Mouse (Mus musculus) forebrain, embryonic 14.5 days (tissue): ENCODE data around the gene Aldh16a1. TPM values are rescaled to one million over a fixed set of nuclear protein-coding genes. Genes with fewer than 3 reads are reported as not detected.

ENCODE experiments used
- ATAC-seq: fragments of 200-750 bp; cut with Nextera tagmentation; 2 replicates; pipeline ENCODE4 v1.8.0; 2017; ENCODE audit warnings: mild to moderate bottlenecking, moderate library complexity
- DNase-seq: peaks from one replicate; pipeline ENCODE4 v3.0.0-alpha.2; 2015; ENCODE audit warnings: low spot score
- H3K27ac ChIP-seq: fragments of 300-500 bp; sonication (generic); 2 replicates; pipeline ENCODE4 v1.5.1; 2014; ENCODE audit warnings: low read depth, mild to moderate bottlenecking, control low read depth, low read length, moderate library complexity
- H3K27me3 ChIP-seq: fragments of 300-500 bp; sonication (generic); replicated peaks from 2 replicates; pipeline ENCODE4 v1.6.1; 2014; ENCODE audit warnings: low read length, control low read depth, mixed read lengths; ENCODE audit not compliant: control insufficient read depth, insufficient read depth
- H3K36me3 ChIP-seq: fragments of 300-500 bp; sonication (generic); 2 replicates; pipeline ENCODE4 v1.6.1; 2014; ENCODE audit warnings: low read length, control low read depth; ENCODE audit not compliant: control insufficient read depth, insufficient read depth
- H3K4me1 ChIP-seq: fragments of 300-500 bp; sonication (generic); 2 replicates; pipeline ENCODE4 v1.6.1; 2014; ENCODE audit warnings: antibody characterized with exemption, low read length, control low read depth; ENCODE audit not compliant: control insufficient read depth, insufficient read depth
- H3K4me2 ChIP-seq: fragments of 300-500 bp; sonication (generic); 2 replicates; pipeline ENCODE4 v1.6.1; 2014; ENCODE audit warnings: mild to moderate bottlenecking, control low read depth, low read length
- H3K4me3 ChIP-seq: fragments of 300-500 bp; sonication (generic); 2 replicates; pipeline ENCODE4 v1.5.1; 2014; ENCODE audit warnings: low read depth, low read length, control low read depth
- H3K9ac ChIP-seq: fragments of 300-500 bp; sonication (generic); 2 replicates; pipeline ENCODE4 v1.6.1; 2014; ENCODE audit warnings: mild to moderate bottlenecking, low read length, control low read depth, moderate library complexity
- H3K9me3 ChIP-seq: fragments of 300-500 bp; sonication (generic); replicated peaks from 2 replicates; pipeline ENCODE4 v1.6.1; 2016; ENCODE audit warnings: low read length, control low read depth, mixed read lengths; ENCODE audit not compliant: control insufficient read depth
- WGBS: fragments of 180-500 bp; shearing (Covaris S2); extraction: QIAGEN DNeasy Blood & Tissue Kit; methylation state at CpG from one replicate; pipeline ENCODE4 v1.1.7; 2014; 5-methylcytosine and 5-hydroxymethylcytosine counted together
- polyA plus RNA-seq: library from polyadenylated mRNA; unstranded; fragments of >200 nt; fragmentation: Nextera tagmentation; extraction: Ambion mirVana; gene quantifications from 2 replicates; pipeline ENCODE4 v1.2.1, GENCODE M21; 2014

Aldh16a1 gene
- polyA plus RNA-seq, 1 experiment from 2014 or later, result 26.8 TPM

GRCm38 (mm10) chr7:45137171-45138006 lies 17.0 kb downstream of the Aldh16a1 start:
- Histone ChIP-seq H3K27me3 (no peaks in the 10 kb centered on the region), H3K27ac (no peak overlapping the region), H3K36me3 (0 out of 2 replicates have a peak, but pooled peaks cover under 1% of the 10 kb centered on the region), H3K4me3 (no peak overlapping the region), H3K4me1 (0 out of 2 replicates have a peak, but pooled peaks cover 3% of the 10 kb centered on the region), H3K4me2 (no peak overlapping the region), H3K9ac (no peak overlapping the region), H3K9me3 (peaks cover 3% of the 10 kb centered on the region; the same call in 1 of the 2 replicates)
- DNase-seq (no peak), ATAC-seq (no peak)
- 89% methylated on average over 12 of the region's 12 CpGs for WGBS

GRCm38 (mm10) chr7:45135993-45136567 lies 18.3 kb downstream of the Aldh16a1 start, which contains the start of the genes Gm45713 and Flt3l:
Gene Gm45713 (minus strand): TSS chr7:45136231.
Gene Flt3l (minus strand): TSS chr7:45136432.
- H3K36me3 ChIP-seq, result no peaks in the 10 kb centered on the region
- H3K27ac ChIP-seq, result no peak within 1 kb of the TSS
- H3K9ac ChIP-seq, result peak within 1 kb of the TSS; percentile 62
- ATAC-seq (peak; percentile 90), DNase-seq (peak; percentile 89)
- 0 out of 2 replicates have a peak, but pooled peaks cover 3% of the 10 kb centered on the region for H3K4me1 ChIP-seq
- peaks cover 3% of the 10 kb centered on the region; the same call in 1 of the 2 replicates for H3K9me3 ChIP-seq
- no peaks in the 10 kb centered on the region for H3K27me3 ChIP-seq
- H3K4me2 ChIP-seq, result peak within 1 kb of the TSS; percentile 61
- H3K4me3 ChIP-seq, result peak within 1 kb of the TSS; percentile 36
- WGBS, result 4% methylated on average over 29 of the region's 29 CpGs

- H3K9me3 ChIP-seq, result peaks cover 3% of the 10 kb centered on the region; the same call in 1 of the 2 replicates
- WGBS, result 73% methylated on average over 3 of the region's 3 CpGs
- no peaks in the 10 kb centered on the region for H3K27me3 ChIP-seq
- H3K4me3 ChIP-seq, result no peak overlapping the region
- H3K4me2 ChIP-seq, result peak overlapping the region; percentile 61
- no peak overlapping the region for H3K9ac ChIP-seq
- DNase-seq (no peak), ATAC-seq (no peak)
- 0 out of 2 replicates have a peak, but pooled peaks cover 3% of the 10 kb centered on the region for H3K4me1 ChIP-seq
- H3K27ac ChIP-seq, result no peak overlapping the region
- H3K36me3 ChIP-seq, result no peaks in the 10 kb centered on the region
Measured at GRCm38 (mm10) chr7:45135370-45135769, 19.0 kb downstream of the Aldh16a1 start.

- H3K36me3 ChIP-seq, result no peaks in the 10 kb centered on the region
- WGBS, result 13% methylated on average over 12 of the region's 12 CpGs
- H3K4me2 ChIP-seq, result no peak overlapping the region
- 0 out of 2 replicates have a peak, but pooled peaks cover 3% of the 10 kb centered on the region for H3K4me1 ChIP-seq
- no peak for ATAC-seq
- H3K9ac ChIP-seq, result no peak overlapping the region
- H3K4me3 ChIP-seq, result no peak overlapping the region
- H3K9me3 ChIP-seq, result peaks cover 3% of the 10 kb centered on the region; the same call in 1 of the 2 replicates
- no peak overlapping the region for H3K27ac ChIP-seq
- no peak for DNase-seq
- H3K27me3 ChIP-seq, result no peaks in the 10 kb centered on the region
Measured at GRCm38 (mm10) chr7:45134544-45135026, 19.8 kb downstream of the Aldh16a1 start.

- peaks cover 3% of the 10 kb centered on the region; the same call in 1 of the 2 replicates for H3K9me3 ChIP-seq
- 75% methylated on average over 8 of the region's 8 CpGs for WGBS
- H3K4me2 ChIP-seq, result no peak overlapping the region
Measured at GRCm38 (mm10) chr7:45133446-45134159, 20.8 kb downstream of the Aldh16a1 start.

GRCm38 (mm10) chr7:45131850-45132249 lies 22.5 kb downstream of the Aldh16a1 start:
- H3K9me3 ChIP-seq, result peaks cover 3% of the 10 kb centered on the region; the same call in 1 of the 2 replicates
- peaks cover 7% of the 10 kb centered on the region for H3K36me3 ChIP-seq
- H3K27ac ChIP-seq, result no peak overlapping the region
- 76% methylated on average over 11 of the region's 11 CpGs for WGBS
- ATAC-seq (no peak), DNase-seq (no peak)
- no peak overlapping the region for H3K4me2 ChIP-seq
- H3K4me1 ChIP-seq, result peaks cover 8% of the 10 kb centered on the region; the same call in 1 of the 2 replicates
- no peak overlapping the region for H3K9ac ChIP-seq
- no peaks in the 10 kb centered on the region for H3K27me3 ChIP-seq
- no peak overlapping the region for H3K4me3 ChIP-seq

More at GRCm38 (mm10) chr7:45133446-45134159, 20.8 kb downstream of the Aldh16a1 start:
- Histone ChIP-seq H3K36me3 (no peaks in the 10 kb centered on the region), H3K4me3 (no peak overlapping the region), H3K27me3 (no peaks in the 10 kb centered on the region), H3K27ac (no peak overlapping the region), H3K9ac (no peak overlapping the region), H3K4me1 (peaks cover 3% of the 10 kb centered on the region; the same call in 1 of the 2 replicates)
- ATAC-seq (no peak), DNase-seq (no peak)

- no peak for DNase-seq
Measured at GRCm38 (mm10) chr7:45129776-45130512, 24.4 kb downstream of the Aldh16a1 start.

More at GRCm38 (mm10) chr7:45129776-45130512, 24.4 kb downstream of the Aldh16a1 start:
- Histone ChIP-seq H3K4me1 (peaks cover 7% of the 10 kb centered on the region; the same call in 1 of the 2 replicates), H3K4me2 (peak overlapping the region; percentile 75), H3K27me3 (no peaks in the 10 kb centered on the region), H3K9me3 (peaks cover 3% of the 10 kb centered on the region; the same call in 1 of the 2 replicates), H3K9ac (peak overlapping the region; percentile 81; the same call in 1 of the 2 replicates), H3K4me3 (peak overlapping the region; percentile 97), H3K27ac (no peak overlapping the region; the same call in 1 of the 2 replicates), H3K36me3 (peaks cover 26% of the 10 kb centered on the region)
- WGBS, result 65% methylated on average over 15 of the region's 15 CpGs
- ATAC-seq, result no peak
